In the genomic region with DNA sequence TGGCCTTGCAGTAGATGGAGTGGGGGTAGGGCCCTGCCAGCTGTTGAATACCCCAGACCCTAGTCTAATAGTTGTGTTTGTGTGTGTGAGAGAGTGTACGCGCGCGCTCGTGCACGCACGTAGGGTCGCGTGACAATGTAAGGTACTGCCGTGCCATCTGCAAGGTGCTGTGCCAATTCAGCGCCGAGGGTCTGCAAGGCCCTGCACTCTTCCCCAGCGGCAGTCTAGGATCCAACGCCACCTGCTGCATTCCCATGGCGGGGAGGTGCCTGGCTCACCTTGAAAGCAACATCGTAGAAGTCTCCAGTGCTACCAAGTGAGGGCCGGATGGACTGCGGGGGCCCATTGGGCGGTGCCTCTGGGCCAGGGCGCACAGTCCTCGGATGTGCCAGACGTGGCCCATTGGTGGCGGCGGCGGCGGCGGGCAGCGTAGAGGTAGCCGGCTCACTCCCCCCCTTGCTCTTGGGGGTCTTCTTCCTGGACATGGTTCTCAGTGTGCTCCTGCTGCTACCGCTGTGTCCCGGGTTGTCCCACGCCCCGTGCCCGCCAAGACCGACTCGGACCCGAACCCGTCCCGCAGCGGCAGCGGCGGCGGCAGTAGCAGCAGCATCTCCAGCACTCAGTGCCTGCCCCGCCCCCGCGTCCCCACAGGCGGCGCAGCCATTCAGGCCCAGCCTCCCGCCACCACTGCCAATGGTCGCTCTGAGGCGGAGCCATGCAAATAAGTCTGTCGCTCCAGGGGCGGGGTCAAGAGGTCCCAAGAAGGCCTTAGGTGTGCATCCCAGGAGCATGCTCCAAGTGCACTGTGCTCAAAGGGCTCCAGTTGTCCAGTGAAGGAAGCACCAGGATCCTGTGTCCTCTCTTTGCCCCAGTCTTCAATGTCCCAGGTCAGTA, we compare ENCODE assay signal across 7 mouse cellular contexts. TPM values are rescaled to one million over a fixed set of nuclear protein-coding genes. Genes with fewer than 3 reads are reported as not detected.
A peak's percentile ranks its signal among the peaks of the same experiment; 100 is the strongest.
DNase-seq lines count a peak whose midpoint lies in the region; ATAC-seq lines count a peak whose summit lies in the region.

No protein-coding gene starts in this region.

- H3K9ac ChIP-seq in embryonic facial prominence, embryonic 13.5 days = peak overlapping the region; percentile 66
- H3K9ac ChIP-seq in limb, embryonic 12.5 days (replicated peaks) = peak overlapping the region; percentile 54
- H3K9ac ChIP-seq in midbrain, embryonic 14.5 days (replicated peaks; ENCODE audit: low read length) = peak overlapping the region; percentile 54

- H3K9me3 ChIP-seq in embryonic facial prominence, embryonic 13.5 days = no peaks in the 10 kb centered on the region
- no peaks in the 10 kb centered on the region for H3K9me3 ChIP-seq in limb, embryonic 12.5 days
- no peaks in the 10 kb centered on the region for H3K9me3 ChIP-seq in midbrain, embryonic 14.5 days (ENCODE audit: control insufficient read depth, low read length)

- peak; percentile 64 to 73 for DNase-seq in adrenal gland, postnatal 4 days (ENCODE audit: low spot score in 2 of 2)
- DNase-seq in heart, adult 11 months = peak; percentile 98
- peak; percentile 89 for DNase-seq in kidney, adult 11 months
- peak; percentile 82 for DNase-seq in midbrain, embryonic 14.5 days
- peak; percentile 76 for DNase-seq in spleen, adult 12 weeks (ENCODE audit: low spot score)

- ATAC-seq in embryonic facial prominence, embryonic 13.5 days (ENCODE audit: insufficient number of reproducible peaks, insufficient read depth, low FRiP score, low TSS enrichment, low read depth) = peak; percentile 67; the same call in 1 of the 2 replicates
- ATAC-seq in limb, embryonic 12.5 days (ENCODE audit: insufficient number of reproducible peaks, insufficient read depth, low FRiP score, low TSS enrichment, low read depth) = peak; percentile 60
- no peak for ATAC-seq in midbrain, embryonic 14.5 days (ENCODE audit: low FRiP score, low TSS enrichment)

- H3K27ac ChIP-seq in embryonic facial prominence, embryonic 13.5 days = no peak overlapping the region; the same call in 1 of the 2 replicates
- H3K27ac ChIP-seq in limb, embryonic 12.5 days = no peak overlapping the region
- no peak overlapping the region for H3K27ac ChIP-seq in midbrain, embryonic 14.5 days (replicated peaks; ENCODE audit: low read depth, low read length)

- H3K27me3 ChIP-seq in embryonic facial prominence, embryonic 13.5 days = no peaks in the 10 kb centered on the region
- H3K27me3 ChIP-seq in limb, embryonic 12.5 days = no peaks in the 10 kb centered on the region
- H3K27me3 ChIP-seq in midbrain, embryonic 14.5 days (ENCODE audit: control insufficient read depth, insufficient read depth, low read length) = no peaks in the 10 kb centered on the region

- H3K4me3 ChIP-seq in embryonic facial prominence, embryonic 13.5 days = peak overlapping the region; percentile 41
- peak overlapping the region; percentile 41 for H3K4me3 ChIP-seq in limb, embryonic 12.5 days (replicated peaks)
- peak overlapping the region; percentile 24 for H3K4me3 ChIP-seq in midbrain, embryonic 14.5 days (replicated peaks; ENCODE audit: low read depth, low read length)

- H3K4me2 ChIP-seq in embryonic facial prominence, embryonic 13.5 days = peak overlapping the region; percentile 82
- peak overlapping the region; percentile 78 for H3K4me2 ChIP-seq in limb, embryonic 12.5 days
- peak overlapping the region; percentile 59 for H3K4me2 ChIP-seq in midbrain, embryonic 14.5 days (ENCODE audit: low read length)

- peaks cover 50% of the 10 kb centered on the region for H3K4me1 ChIP-seq in embryonic facial prominence, embryonic 13.5 days
- H3K4me1 ChIP-seq in limb, embryonic 12.5 days (replicated peaks) = peaks cover 54% of the 10 kb centered on the region
- H3K4me1 ChIP-seq in midbrain, embryonic 14.5 days (ENCODE audit: control insufficient read depth, insufficient read depth, low read length) = peaks cover 25% of the 10 kb centered on the region

- WGBS in embryonic facial prominence, embryonic 13.5 days = 8% methylated on average over 53 of the region's 53 CpGs
- 7% methylated on average over 52 of the region's 53 CpGs for WGBS in limb, embryonic 12.5 days
- 6% methylated on average over 53 of the region's 53 CpGs for WGBS in midbrain, embryonic 14.5 days

- H3K36me3 ChIP-seq in embryonic facial prominence, embryonic 13.5 days = peaks cover 19% of the 10 kb centered on the region
- H3K36me3 ChIP-seq in limb, embryonic 12.5 days = peaks cover 15% of the 10 kb centered on the region; the same call in 1 of the 2 replicates
- peaks cover 16% of the 10 kb centered on the region for H3K36me3 ChIP-seq in midbrain, embryonic 14.5 days (ENCODE audit: control insufficient read depth, insufficient read depth, low read length)

RNA-seq across cellular contexts. Expression of a gene that starts 0.7 kb away (rescaled TPM):
- total RNA-seq in adrenal gland, postnatal 4 days (2021) = 1 to 10 TPM; 1.1 to 1.9 TPM
- polyA plus RNA-seq in embryonic facial prominence, embryonic 13.5 days (2015; fragmentation: Nextera tagmentation; extraction: Ambion mirVana) = 2.8 and 3.3 TPM in 2 replicates
- 3.2 and 4.0 TPM in 2 replicates for polyA plus RNA-seq in limb, embryonic 12.5 days (2016; fragmentation: Nextera tagmentation; extraction: Ambion mirVana)
- polyA plus RNA-seq in midbrain, embryonic 14.5 days (2014; fragmentation: Nextera tagmentation; extraction: Ambion mirVana) = 4.9 and 6.5 TPM in 2 replicates

RNA-seq across cellular contexts. Expression of a gene that starts 5.6 kb away (rescaled TPM):
- total RNA-seq in adrenal gland, postnatal 4 days (2021) = 100 to 1,000 TPM; 137 to 149 TPM
- polyA plus RNA-seq in embryonic facial prominence, embryonic 13.5 days (2015; fragmentation: Nextera tagmentation; extraction: Ambion mirVana) = 96.1 and 97.1 TPM in 2 replicates
- 97.4 and 101 TPM in 2 replicates for polyA plus RNA-seq in limb, embryonic 12.5 days (2016; fragmentation: Nextera tagmentation; extraction: Ambion mirVana)
- polyA plus RNA-seq in midbrain, embryonic 14.5 days (2014; fragmentation: Nextera tagmentation; extraction: Ambion mirVana) = 86.2 and 90.8 TPM in 2 replicates

RNA-seq across cellular contexts. Expression of a gene that starts 16.3 kb away (rescaled TPM):
- 10 to 100 TPM; 67.8 to 70.9 TPM for total RNA-seq in adrenal gland, postnatal 4 days (2021)
- 24.1 and 30.6 TPM in 2 replicates for polyA plus RNA-seq in embryonic facial prominence, embryonic 13.5 days (2015; fragmentation: Nextera tagmentation; extraction: Ambion mirVana)
- 23.2 and 32.2 TPM in 2 replicates for polyA plus RNA-seq in limb, embryonic 12.5 days (2016; fragmentation: Nextera tagmentation; extraction: Ambion mirVana)
- 18.0 and 28.3 TPM in 2 replicates for polyA plus RNA-seq in midbrain, embryonic 14.5 days (2014; fragmentation: Nextera tagmentation; extraction: Ambion mirVana)

RNA-seq across cellular contexts. Expression of a gene that starts 44.9 kb away (rescaled TPM):
- 10 to 100 TPM; 62.4 to 65.2 TPM for total RNA-seq in adrenal gland, postnatal 4 days (2021)
- 3.5 and 5.4 TPM in 2 replicates for polyA plus RNA-seq in embryonic facial prominence, embryonic 13.5 days (2015; fragmentation: Nextera tagmentation; extraction: Ambion mirVana)
- 6.1 and 6.5 TPM in 2 replicates for polyA plus RNA-seq in limb, embryonic 12.5 days (2016; fragmentation: Nextera tagmentation; extraction: Ambion mirVana)
- 34.8 and 37.5 TPM in 2 replicates for polyA plus RNA-seq in midbrain, embryonic 14.5 days (2014; fragmentation: Nextera tagmentation; extraction: Ambion mirVana)

RNA-seq across cellular contexts. Expression of a gene that starts 54.5 kb away (rescaled TPM):
- 10 to 100 TPM; 28.0 to 30.0 TPM for total RNA-seq in adrenal gland, postnatal 4 days (2021)
- polyA plus RNA-seq in embryonic facial prominence, embryonic 13.5 days (2015; fragmentation: Nextera tagmentation; extraction: Ambion mirVana) = 32.5 and 33.2 TPM in 2 replicates
- polyA plus RNA-seq in limb, embryonic 12.5 days (2016; fragmentation: Nextera tagmentation; extraction: Ambion mirVana) = 34.7 and 35.5 TPM in 2 replicates
- polyA plus RNA-seq in midbrain, embryonic 14.5 days (2014; fragmentation: Nextera tagmentation; extraction: Ambion mirVana) = 36.2 and 43.0 TPM in 2 replicates
